Mouse (Mus musculus): Measurements from ENCODE around the gene Thrb.

The Thrb gene

GRCm38 (mm10) chr14:17713297-17713904 lies 53.3 kb downstream of the Thrb start:
- no peak for DNase-seq (ENCODE audit: low spot score)

GRCm38 (mm10) chr14:17719494-17719893 lies 59.4 kb downstream of the Thrb start:
- DNase-seq (ENCODE audit: low spot score) = no peak

- no peak for DNase-seq (ENCODE audit: low spot score)
Measured at GRCm38 (mm10) chr14:17722824-17723445, 62.9 kb downstream of the Thrb start.

GRCm38 (mm10) chr14:17724577-17724976 lies 64.5 kb downstream of the Thrb start:
- no peak for DNase-seq (ENCODE audit: low spot score)

DNA sequence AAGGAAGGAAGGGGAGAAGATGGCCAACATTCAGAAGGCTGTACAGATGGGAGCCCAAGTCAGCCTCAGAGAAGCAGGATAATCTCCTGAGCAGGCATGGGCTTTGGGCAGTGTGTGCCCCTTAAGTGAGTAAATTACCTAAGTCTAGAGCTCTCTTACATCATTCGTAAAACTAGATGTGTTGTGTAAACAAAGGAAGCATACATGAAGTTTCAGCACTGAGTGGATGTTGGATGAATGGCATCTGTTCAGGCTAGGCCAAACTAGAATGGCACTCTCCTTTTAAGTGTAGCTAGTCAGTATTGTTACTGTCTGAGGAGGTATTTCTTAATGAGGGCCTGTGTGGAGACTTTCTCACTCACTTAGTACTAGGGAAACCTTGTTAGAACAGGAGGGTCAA lies 66.8 kb downstream of the Thrb start:
- DNase-seq (ENCODE audit: low spot score) = no peak

DNA sequence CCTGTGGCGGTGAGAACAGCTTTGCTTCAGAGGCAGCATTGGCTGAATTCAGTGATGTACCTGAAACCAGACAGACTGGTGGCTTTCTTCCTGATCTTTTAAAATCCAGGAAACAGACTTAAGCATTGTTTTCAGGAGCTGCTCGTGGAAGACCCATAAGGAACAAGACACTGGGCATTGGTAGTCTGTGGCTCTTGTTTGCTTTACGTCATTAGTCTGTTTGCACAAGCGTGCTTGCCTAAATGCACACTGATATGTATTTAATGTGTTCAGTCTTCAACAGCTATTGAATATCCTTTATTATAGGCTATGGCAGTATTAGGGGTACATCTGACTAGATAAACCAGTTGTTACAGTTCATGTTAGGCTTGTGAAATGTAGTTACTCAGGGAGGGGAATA lies 67.8 kb downstream of the Thrb start:
- DNase-seq (ENCODE audit: low spot score) = no peak

DNA sequence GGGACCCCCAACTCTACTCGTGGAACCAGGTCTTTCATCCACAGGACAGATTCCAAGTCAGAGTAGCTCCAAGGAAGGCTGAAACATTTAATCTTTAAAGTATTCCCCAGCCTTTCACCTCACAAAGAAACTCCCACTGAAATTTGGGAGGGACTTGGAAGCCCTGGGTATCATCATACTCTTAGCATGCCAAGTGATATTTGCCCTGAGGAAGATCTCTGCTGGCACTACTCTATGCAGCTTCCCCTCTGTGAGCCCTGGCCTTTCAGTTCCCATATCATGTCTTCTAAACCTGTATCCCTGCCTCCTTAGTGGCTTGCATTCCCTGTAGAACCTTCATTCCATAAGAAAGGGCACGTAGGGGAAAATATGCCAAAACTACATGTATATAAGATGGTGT lies 68.8 kb downstream of the Thrb start:
- no peak for DNase-seq (ENCODE audit: low spot score)

- DNase-seq (ENCODE audit: low spot score) = no peak
Measured at GRCm38 (mm10) chr14:17731020-17731419, 71.0 kb downstream of the Thrb start.

GRCm38 (mm10) chr14:17733077-17733778 lies 73.2 kb downstream of the Thrb start:
- no peak for DNase-seq (ENCODE audit: low spot score)

DNA sequence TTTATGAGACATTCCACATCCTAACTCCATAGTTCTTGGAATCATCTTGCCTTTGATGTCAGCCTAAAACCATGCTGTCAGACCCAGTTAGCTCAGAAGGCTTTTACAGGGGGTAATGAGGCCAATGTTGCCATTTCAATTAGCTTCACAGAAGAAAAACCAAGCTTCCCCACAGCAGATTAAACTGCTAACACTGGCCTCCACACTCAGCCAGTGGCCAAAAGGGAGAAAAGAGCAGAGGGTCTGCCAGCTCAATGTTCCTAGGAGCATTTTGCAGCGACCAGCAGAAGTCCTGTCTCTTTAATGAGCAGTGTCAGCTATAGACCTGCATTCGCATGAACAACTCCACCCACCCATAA lies 73.7 kb downstream of the Thrb start:
- DNase-seq (ENCODE audit: low spot score) = no peak

DNA sequence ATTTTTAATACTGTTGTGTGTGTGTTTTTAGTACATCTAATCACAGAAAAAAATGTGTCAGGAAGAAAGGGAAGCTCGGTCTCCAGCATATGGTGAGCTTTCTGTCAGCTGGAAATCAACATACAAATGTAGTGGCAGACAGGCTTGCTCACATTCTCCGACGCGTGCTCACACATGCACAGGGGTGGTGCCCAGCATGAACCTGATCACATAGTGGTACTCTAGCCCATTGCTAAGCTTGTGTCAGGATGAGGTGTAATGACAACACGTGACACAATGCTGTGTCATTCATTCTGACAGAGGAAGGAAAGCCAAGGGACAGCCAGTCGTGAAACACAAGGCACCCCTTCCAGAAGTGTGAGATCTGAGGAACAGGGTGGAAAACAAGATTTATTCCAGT lies 75.4 kb downstream of the Thrb start:
- DNase-seq (ENCODE audit: low spot score) = no peak

GRCm38 (mm10) chr14:17740903-17741302 lies 80.8 kb downstream of the Thrb start:
- no peak for DNase-seq (ENCODE audit: low spot score)

- no peak for DNase-seq (ENCODE audit: low spot score)
Measured at GRCm38 (mm10) chr14:17742264-17742663, 82.2 kb downstream of the Thrb start.

DNA sequence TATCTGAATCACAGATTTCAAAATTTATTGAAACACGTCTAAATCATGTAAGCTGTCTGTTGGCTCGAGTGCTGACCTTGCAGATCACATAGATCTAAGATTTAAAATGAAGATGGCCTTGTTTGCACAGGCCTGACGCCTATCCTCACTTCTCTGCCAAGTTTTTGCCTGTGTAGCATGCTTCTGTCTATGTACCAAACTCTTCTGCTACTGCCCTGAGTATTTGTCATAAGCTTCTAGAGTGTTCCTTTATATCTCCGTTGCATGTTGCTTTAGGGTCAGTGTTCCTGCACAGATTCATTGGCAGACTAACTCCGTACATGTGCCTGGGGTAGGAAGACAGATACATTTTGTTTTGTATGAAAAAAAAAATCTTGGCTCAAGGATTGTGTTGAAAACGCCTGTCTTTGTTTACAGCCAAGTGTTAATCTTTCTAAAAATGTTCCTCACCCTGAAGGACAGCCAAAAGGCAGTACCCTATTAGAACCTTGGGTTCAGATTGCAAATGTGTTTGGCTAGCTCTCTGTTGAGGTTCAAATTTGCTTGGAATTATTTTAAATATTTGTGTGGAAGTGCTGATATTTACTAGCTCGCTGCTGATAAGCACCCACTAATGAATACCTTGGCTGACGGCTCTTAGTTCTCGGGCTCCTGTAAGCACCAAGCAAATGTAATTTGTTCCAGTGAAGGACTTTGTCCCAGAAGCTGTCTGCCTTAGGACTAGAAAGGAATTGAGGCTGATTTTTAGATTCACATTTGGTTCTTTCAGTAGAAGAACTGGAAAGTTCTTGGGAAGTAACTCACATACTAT lies 83.0 kb downstream of the Thrb start:
- no peak for DNase-seq (ENCODE audit: low spot score)

- DNase-seq (ENCODE audit: low spot score) = no peak
Measured at GRCm38 (mm10) chr14:17743713-17744158, 83.7 kb downstream of the Thrb start.

GRCm38 (mm10) chr14:17747922-17748321 lies 87.9 kb downstream of the Thrb start:
- no peak for DNase-seq (ENCODE audit: low spot score)

DNA sequence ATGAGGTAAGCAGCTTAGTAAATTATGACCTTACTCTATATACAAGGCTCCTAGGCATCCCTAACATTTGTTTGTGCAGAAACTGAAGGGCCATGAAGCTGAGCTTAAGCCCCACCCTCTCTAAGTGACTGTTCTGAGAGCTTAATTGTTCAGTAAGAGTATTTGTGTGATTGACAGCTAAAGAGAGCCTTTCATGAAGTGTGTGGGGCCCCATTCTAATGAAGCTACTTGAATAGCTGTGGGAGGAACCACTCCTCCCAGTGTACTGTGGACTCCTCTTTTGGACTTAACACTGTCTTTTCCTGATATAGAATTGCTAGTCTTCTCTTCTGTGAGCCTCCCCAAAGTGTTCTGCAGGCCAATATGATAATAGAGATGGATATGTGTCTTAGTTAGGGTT lies 88.9 kb downstream of the Thrb start:
- no peak for DNase-seq (ENCODE audit: low spot score)

DNA sequence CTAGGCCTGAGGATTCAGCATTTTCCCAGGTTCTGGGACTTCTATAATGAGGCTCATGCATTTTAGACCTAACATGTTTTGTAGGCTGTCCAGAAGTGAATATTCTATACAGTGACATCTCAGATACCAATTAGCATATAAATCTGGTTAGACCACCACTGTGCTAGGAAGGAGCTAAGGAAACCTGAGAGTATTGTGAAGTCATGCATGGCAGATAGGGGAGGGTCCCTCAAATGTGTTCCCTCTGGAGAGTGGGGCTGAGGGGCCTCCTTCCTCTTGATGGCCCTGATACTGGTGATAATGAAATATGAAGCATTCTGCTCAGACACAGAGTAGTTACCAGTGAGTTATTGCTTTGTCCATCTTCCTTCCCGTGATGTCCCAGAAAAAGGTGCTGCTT lies 91.8 kb downstream of the Thrb start:
- DNase-seq (ENCODE audit: low spot score) = no peak

DNA sequence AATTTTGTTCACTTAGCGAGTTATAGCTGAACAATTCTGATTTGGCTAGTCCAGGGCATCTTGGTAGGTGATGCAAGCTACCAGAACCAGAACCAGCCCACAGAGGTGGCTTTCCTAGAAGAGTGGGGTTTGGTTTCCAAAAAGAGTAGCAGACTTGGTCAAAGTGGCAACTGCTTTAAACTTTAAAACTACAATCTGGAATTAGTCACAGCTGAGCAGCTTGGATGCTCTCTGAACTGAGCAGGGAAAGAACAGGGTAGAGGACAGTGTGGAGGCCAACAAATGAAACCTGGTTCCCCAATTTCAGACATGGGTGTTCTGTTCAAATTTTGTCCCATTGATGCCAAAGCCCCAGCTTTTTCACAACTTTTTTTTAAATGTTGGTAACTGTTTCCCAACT lies 93.4 kb downstream of the Thrb start:
- no peak for DNase-seq (ENCODE audit: low spot score)

- no peak for DNase-seq (ENCODE audit: low spot score)
Measured at GRCm38 (mm10) chr14:17756732-17757131, 96.7 kb downstream of the Thrb start.

DNA sequence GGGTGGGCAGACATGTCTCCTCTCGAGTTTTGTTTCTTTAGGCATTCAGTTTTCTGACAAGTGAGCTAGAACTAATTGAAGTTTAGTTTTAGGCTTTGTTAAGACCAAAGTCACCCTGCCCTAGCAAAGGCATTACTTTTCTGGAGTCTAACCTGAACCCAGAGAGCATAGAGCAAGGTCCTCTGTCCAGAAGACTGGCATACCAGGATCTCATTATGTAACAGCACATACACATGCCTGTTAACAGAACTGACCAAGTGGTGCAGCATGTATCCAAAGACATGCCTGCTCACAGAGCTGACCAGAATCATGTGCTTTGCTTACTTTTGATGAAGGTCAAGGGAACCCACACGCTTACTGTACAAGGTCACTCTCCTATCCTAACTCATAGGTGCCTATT lies 107.9 kb downstream of the Thrb start:
- no peak for DNase-seq (ENCODE audit: low spot score)

- no peak for DNase-seq (ENCODE audit: low spot score)
Measured at GRCm38 (mm10) chr14:17774404-17774803, 114.3 kb downstream of the Thrb start.

DNA sequence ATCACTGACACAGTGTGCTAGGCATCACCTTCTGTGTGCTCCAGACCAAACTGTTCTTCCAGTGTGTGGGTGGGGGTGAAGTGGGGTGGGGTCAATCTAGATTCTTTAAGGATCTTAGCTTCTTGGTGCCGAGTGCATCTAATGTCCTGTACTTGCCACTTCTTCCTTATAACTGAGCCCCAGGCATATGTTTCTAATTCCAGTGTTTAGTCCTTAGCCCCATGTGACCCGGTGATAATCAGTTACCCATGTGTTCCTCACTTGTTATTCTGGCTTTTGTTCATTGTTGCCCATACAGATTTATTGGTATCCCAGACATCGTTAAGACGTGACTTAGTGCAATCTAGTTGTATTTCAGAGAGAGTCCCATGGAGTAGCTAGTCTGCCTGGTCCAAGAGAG lies 121.9 kb downstream of the Thrb start:
- no peak for DNase-seq (ENCODE audit: low spot score)

Data from T-cell, adult 2 months (primary cell).